Mouse (Mus musculus) forebrain, embryonic 10.5 days (tissue): Measurements from ENCODE around the gene Atp6v0c. TPM values are rescaled to one million over a fixed set of nuclear protein-coding genes. Genes with fewer than 3 reads are reported as not detected.

Source experiments
- DNase-seq: peaks from one replicate; pipeline ENCODE4 v3.0.0-alpha.2; 2017; ENCODE audit warnings: low spot score; ENCODE audit errors: extremely low spot score
- H3K27ac ChIP-seq: fragments of 300-500 bp; sonication (generic); 2 replicates; pipeline ENCODE4 v1.5.1; 2016; ENCODE audit warnings: mild to moderate bottlenecking
- H3K27me3 ChIP-seq: fragments of 300-500 bp; sonication (generic); 2 replicates; pipeline ENCODE4 v1.6.1; 2016; ENCODE audit warnings: mild to moderate bottlenecking; ENCODE audit not compliant: poor library complexity, severe bottlenecking
- H3K36me3 ChIP-seq: fragments of 300-500 bp; sonication (generic); replicated peaks from 2 replicates; pipeline ENCODE4 v1.6.1; 2016; ENCODE audit warnings: mild to moderate bottlenecking, moderate library complexity
- H3K4me1 ChIP-seq: fragments of 300-500 bp; sonication (generic); 2 replicates; pipeline ENCODE4 v1.6.1; 2016
- H3K4me3 ChIP-seq: fragments of 300-500 bp; sonication (generic); 2 replicates; pipeline ENCODE4 v1.5.1; 2016; ENCODE audit warnings: mild to moderate bottlenecking, moderate library complexity
- H3K9me3 ChIP-seq: fragments of 300-500 bp; sonication (generic); 2 replicates; pipeline ENCODE4 v1.6.1; 2016; ENCODE audit warnings: mild to moderate bottlenecking, moderate library complexity
- WGBS: fragments of 180-500 bp; shearing (Covaris S2); methylation state at CpG from one replicate; pipeline ENCODE4 v1.1.7; 2016; 5-methylcytosine and 5-hydroxymethylcytosine counted together
- polyA plus RNA-seq: library from polyadenylated mRNA; unstranded; fragments of >200 nt; fragmentation: Nextera tagmentation; extraction: Ambion mirVana; gene quantifications from 2 replicates; pipeline ENCODE4 v1.2.1, GENCODE M21; 2016

Gene Atp6v0c
- polyA plus RNA-seq, 1 experiment from 2014 or later: 419 TPM

GRCm38 (mm10) chr17:24163176-24163962 lies 6.1 kb downstream of the Atp6v0c start, which contains the start of gene Amdhd2:
TSS of gene Amdhd2 (minus strand) at chr17:24163766.
- Histone ChIP-seq H3K27me3 (no peaks in the 10 kb centered on the region), H3K27ac (peak within 1 kb of the TSS; percentile 89), H3K4me1 (peaks cover 25% of the 10 kb centered on the region), H3K4me3 (peak within 1 kb of the TSS; percentile 83), H3K36me3 (peaks cover 33% of the 10 kb centered on the region), H3K9me3 (no peaks in the 10 kb centered on the region)
- peak; percentile 98 for DNase-seq
- WGBS: 1% methylated on average over 47 of the region's 47 CpGs

DNA sequence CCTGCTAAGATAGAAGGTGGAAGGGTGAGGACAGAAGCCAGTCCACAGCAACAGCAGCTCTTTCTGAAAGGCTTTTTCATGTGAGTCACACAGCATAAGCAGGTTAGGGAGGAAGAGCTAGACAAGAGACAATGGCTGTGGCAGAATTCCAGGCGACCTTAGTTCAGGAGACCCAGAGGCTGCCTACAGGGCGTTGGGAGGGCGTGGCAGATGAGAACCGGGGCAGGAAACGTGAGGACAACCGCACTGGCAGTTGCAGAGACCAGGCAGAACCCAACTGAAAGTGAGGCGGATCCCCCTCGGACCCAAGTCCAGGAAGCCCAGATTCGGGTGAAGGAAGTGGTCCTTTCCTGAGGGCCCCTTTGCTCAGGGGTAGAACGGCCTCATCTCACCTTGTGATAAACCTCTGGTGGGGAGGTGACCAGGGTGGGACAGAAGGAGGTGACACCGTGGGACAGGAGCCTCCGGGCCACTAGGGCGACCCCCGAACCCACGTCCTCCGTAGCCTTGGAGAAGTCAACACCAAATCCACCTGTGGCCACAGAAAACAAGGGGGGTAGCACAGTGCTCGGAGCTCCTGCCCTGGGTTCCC lies 6.8 kb downstream of the Atp6v0c start:
- 34% methylated on average over 17 of the region's 17 CpGs for WGBS
- Histone ChIP-seq H3K9me3 (no peaks in the 10 kb centered on the region), H3K27ac (peak overlapping the region; percentile 89), H3K27me3 (no peaks in the 10 kb centered on the region), H3K4me3 (peak overlapping the region; percentile 83), H3K36me3 (peaks cover 34% of the 10 kb centered on the region), H3K4me1 (peaks cover 18% of the 10 kb centered on the region)
- DNase-seq: no peak

DNA sequence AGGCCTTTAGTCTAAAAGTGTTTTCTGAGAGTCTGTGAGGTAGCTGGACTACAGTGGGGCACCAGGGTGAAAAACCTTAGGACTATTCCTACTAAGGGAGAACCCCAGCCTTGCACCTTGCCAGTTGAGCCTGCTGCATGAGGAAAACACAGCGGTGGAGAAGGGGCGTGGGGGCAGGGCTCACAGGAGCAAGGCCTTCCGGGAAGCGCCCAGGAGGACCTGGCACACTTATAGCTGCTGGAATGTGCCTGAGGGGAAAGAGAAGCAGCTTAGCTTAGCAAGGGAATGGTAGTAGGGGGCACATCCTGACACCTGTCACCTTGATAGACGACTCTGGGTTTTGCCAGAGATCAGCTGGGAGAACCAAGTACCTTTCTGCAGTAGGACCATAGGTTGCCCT lies 8.0 kb downstream of the Atp6v0c start:
- Histone ChIP-seq H3K36me3 (peaks cover 30% of the 10 kb centered on the region), H3K27me3 (no peaks in the 10 kb centered on the region), H3K9me3 (no peaks in the 10 kb centered on the region), H3K4me3 (no peak overlapping the region), H3K27ac (no peak overlapping the region), H3K4me1 (peaks cover 14% of the 10 kb centered on the region)
- DNase-seq: no peak
- WGBS: 86% methylated on average over 5 of the region's 5 CpGs

GRCm38 (mm10) chr17:24157526-24157925 lies 12.0 kb downstream of the Atp6v0c start:
- Histone ChIP-seq H3K27me3 (no peaks in the 10 kb centered on the region), H3K4me1 (peaks cover 6% of the 10 kb centered on the region), H3K4me3 (no peak overlapping the region), H3K36me3 (peaks cover 31% of the 10 kb centered on the region), H3K9me3 (no peaks in the 10 kb centered on the region), H3K27ac (no peak overlapping the region)
- DNase-seq: no peak
- whole genome bisulfite sequencing: 95% methylated on average over 4 of the region's 4 CpGs

DNA sequence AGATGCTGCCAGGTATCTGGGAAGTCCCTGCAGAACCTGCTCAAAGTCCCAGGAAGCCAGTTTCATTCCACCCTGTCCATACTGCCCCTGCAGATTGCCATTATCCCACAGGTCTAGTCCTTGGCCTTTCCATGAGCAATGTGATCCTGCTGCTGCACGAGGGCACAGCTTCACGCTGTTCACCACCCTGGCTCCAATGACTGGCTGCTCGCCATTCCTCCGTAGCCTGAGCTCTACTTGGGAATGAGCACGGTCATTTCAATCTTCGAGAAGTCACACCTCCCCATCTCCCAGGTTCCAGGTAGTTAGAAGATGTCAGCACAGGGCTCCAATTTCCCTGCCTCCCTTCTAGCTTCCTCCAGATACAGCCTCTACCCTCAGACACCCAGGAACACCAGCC lies 12.4 kb downstream of the Atp6v0c start:
- whole genome bisulfite sequencing: 94% methylated on average over 6 of the region's 6 CpGs
- Histone ChIP-seq H3K27ac (no peak overlapping the region), H3K36me3 (peaks cover 31% of the 10 kb centered on the region), H3K27me3 (no peaks in the 10 kb centered on the region), H3K4me1 (peaks cover 6% of the 10 kb centered on the region), H3K9me3 (no peaks in the 10 kb centered on the region), H3K4me3 (no peak overlapping the region)
- DNase-seq: no peak

DNA sequence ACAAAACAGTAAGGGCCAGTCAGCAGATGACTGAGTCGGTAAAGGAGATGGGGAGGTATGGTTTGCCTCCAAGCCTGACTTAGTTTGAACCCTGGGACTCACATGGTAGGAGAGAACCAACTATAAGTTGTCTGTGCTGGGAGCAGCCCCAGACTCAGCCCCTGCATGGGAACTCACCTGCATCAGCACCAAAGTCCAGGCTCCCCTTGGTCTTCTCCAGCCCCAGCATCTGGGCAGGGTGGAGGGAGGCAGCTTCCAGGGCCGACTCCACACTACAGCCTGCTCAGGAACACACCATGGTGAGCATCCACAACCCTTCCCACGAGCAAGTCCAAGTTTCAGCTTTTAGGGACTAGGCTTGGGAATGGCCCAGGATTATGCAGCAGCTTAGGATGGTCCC lies 13.1 kb downstream of the Atp6v0c start:
- 80% methylated on average over 3 of the region's 3 CpGs for WGBS
- no peak overlapping the region for H3K4me3 ChIP-seq
- peaks cover 31% of the 10 kb centered on the region for H3K36me3 ChIP-seq
- H3K4me1 ChIP-seq: peaks cover 11% of the 10 kb centered on the region
- no peak overlapping the region for H3K27ac ChIP-seq
- no peaks in the 10 kb centered on the region for H3K9me3 ChIP-seq
- H3K27me3 ChIP-seq: no peaks in the 10 kb centered on the region
- no peak for DNase-seq

GRCm38 (mm10) chr17:24155742-24156141 lies 13.8 kb downstream of the Atp6v0c start:
- no peak overlapping the region for H3K4me3 ChIP-seq
- 93% methylated on average over 9 of the region's 9 CpGs for WGBS
- peaks cover 11% of the 10 kb centered on the region for H3K4me1 ChIP-seq
- DNase-seq: no peak
- no peaks in the 10 kb centered on the region for H3K27me3 ChIP-seq
- no peak overlapping the region for H3K27ac ChIP-seq
- H3K9me3 ChIP-seq: no peaks in the 10 kb centered on the region
- H3K36me3 ChIP-seq: peaks cover 31% of the 10 kb centered on the region

- H3K36me3 ChIP-seq: peaks cover 31% of the 10 kb centered on the region
- no peak for DNase-seq
- no peak overlapping the region for H3K4me3 ChIP-seq
- no peaks in the 10 kb centered on the region for H3K9me3 ChIP-seq
- WGBS: 81% methylated on average over 3 of the region's 3 CpGs
- H3K27me3 ChIP-seq: no peaks in the 10 kb centered on the region
- H3K4me1 ChIP-seq: peaks cover 11% of the 10 kb centered on the region
- no peak overlapping the region for H3K27ac ChIP-seq
These were observed 15.0 kb downstream of the Atp6v0c start for GRCm38 (mm10) chr17:24154463-24154862.

- Histone ChIP-seq H3K27me3 (no peaks in the 10 kb centered on the region), H3K4me1 (peaks cover 11% of the 10 kb centered on the region), H3K4me3 (peak overlapping the region; percentile 53), H3K36me3 (peaks cover 20% of the 10 kb centered on the region), H3K27ac (peak overlapping the region; percentile 30; the same call in 1 of the 2 replicates), H3K9me3 (no peaks in the 10 kb centered on the region)
- peak; percentile 79 for DNase-seq
- WGBS: 2% methylated on average over 26 of the region's 26 CpGs
These were observed 17.5 kb downstream of the Atp6v0c start for GRCm38 (mm10) chr17:24151890-24152563.

DNA sequence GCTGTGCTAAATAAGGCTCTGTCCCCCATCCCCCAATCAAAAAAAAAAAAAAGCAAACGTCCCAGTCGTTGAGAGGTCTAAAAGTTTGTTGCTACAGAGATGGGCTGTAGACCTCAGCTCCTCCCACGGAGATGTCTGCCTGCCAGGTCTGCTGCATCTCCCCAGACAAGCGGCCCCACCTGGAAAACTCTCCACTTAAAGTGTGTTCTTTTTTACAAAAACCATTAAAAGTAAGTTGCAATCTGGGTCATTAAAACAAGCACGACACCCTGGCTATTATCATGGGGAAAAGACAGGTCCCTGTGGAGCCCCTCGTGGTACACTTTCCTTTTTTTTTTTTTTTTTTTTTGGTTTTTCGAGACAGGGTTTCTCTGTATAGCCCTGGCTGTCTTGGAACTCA lies 18.1 kb downstream of the Atp6v0c start:
- 21% methylated on average over 7 of the region's 7 CpGs for WGBS
- Histone ChIP-seq H3K4me1 (peaks cover 11% of the 10 kb centered on the region), H3K4me3 (peak overlapping the region; percentile 53), H3K27ac (no peak overlapping the region), H3K27me3 (no peaks in the 10 kb centered on the region), H3K36me3 (peaks cover 17% of the 10 kb centered on the region), H3K9me3 (no peaks in the 10 kb centered on the region)
- DNase-seq: no peak

DNA sequence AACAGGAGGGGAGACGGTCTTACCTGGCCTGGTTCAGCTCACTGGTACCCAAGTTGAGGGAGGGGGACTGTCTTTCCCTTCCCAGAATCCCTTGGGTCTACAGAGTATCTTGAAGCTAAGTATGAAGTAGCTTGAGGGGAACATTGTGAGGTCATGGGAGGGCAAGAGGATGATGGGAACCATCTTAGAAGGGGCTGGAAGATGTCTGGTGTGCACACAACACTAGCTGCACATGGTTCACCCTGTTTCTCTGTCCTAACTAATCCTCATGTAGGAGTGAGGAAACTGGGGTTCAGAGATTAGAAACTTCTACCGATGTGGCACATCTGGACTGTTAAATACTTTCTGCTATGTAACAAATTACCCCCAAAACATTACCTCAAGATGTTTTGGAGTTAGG lies 18.7 kb downstream of the Atp6v0c start, which contains the start of gene Pdpk1:
Gene Pdpk1, minus strand, starts transcription at position 101 of the 400 bp plus-strand sequence.
- WGBS: 86% methylated on average over 2 of the region's 2 CpGs
- peaks cover 12% of the 10 kb centered on the region for H3K36me3 ChIP-seq
- peak within 1 kb of the TSS; percentile 53 for H3K4me3 ChIP-seq
- H3K27me3 ChIP-seq: no peaks in the 10 kb centered on the region
- H3K9me3 ChIP-seq: no peaks in the 10 kb centered on the region
- peaks cover 11% of the 10 kb centered on the region for H3K4me1 ChIP-seq
- DNase-seq: no peak
- peak within 1 kb of the TSS; percentile 30; the same call in 1 of the 2 replicates for H3K27ac ChIP-seq

- WGBS: 89% methylated on average over 7 of the region's 7 CpGs
- H3K27me3 ChIP-seq: no peaks in the 10 kb centered on the region
- H3K9me3 ChIP-seq: no peaks in the 10 kb centered on the region
- no peak overlapping the region for H3K27ac ChIP-seq
- H3K4me3 ChIP-seq: no peak overlapping the region
- no peak for DNase-seq
- 0 out of 2 replicates have a peak, but pooled peaks cover under 1% of the 10 kb centered on the region for H3K36me3 ChIP-seq
- H3K4me1 ChIP-seq: peaks cover 11% of the 10 kb centered on the region
These were observed 20.1 kb downstream of the Atp6v0c start for GRCm38 (mm10) chr17:24149421-24149820.

DNA sequence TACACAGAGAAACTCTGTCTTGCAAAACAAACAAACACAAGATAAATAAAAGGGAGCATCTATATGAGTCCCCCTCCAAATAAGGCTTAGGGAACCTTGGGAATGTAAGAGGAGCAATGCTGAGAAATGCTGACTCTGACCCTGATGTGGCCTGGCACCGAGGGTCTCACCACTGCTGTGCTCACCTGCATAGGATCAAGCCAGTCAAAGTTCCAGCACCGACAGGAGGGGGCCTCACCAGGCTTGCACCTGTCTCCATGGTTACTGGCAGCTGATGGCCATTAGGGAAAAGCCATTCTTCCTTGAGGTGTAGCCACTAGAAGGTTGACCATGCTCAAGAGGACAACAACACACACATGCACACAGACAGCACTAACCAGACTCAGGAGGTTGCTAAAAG lies 26.6 kb downstream of the Atp6v0c start:
- DNase-seq: no peak
- Histone ChIP-seq H3K4me1 (peaks cover 18% of the 10 kb centered on the region), H3K27me3 (no peaks in the 10 kb centered on the region), H3K36me3 (no peaks in the 10 kb centered on the region; the same call in 1 of the 2 replicates), H3K9me3 (no peaks in the 10 kb centered on the region), H3K27ac (no peak overlapping the region), H3K4me3 (no peak overlapping the region)
- WGBS: 57% methylated on average over 2 of the region's 2 CpGs
